Mouse (Mus musculus) limb, embryonic 15.5 days (tissue): ENCODE results near the gene Sphk2. TPM values are rescaled to one million over a fixed set of nuclear protein-coding genes. Genes with fewer than 3 reads are reported as not detected.
A peak's percentile ranks its signal among the peaks of the same experiment; 100 is the strongest.

Experiments used
- ATAC-seq: fragments of 200-750 bp; cut with Nextera tagmentation; 2 replicates; pipeline ENCODE4 v1.8.0; 2017; ENCODE audit warnings: low read depth, moderate TSS enrichment; ENCODE audit not compliant: insufficient number of reproducible peaks, low FRiP score, low TSS enrichment
- H3K27ac ChIP-seq: fragments of 300-500 bp; sonication (generic); 2 replicates; pipeline ENCODE4 v1.5.1; 2015; ENCODE audit warnings: moderate library complexity, mild to moderate bottlenecking, inconsistent platforms
- H3K27me3 ChIP-seq: fragments of 300-500 bp; sonication (generic); 2 replicates; pipeline ENCODE4 v1.6.1; 2015; ENCODE audit warnings: inconsistent platforms
- H3K36me3 ChIP-seq: fragments of 300-500 bp; sonication (generic); 2 replicates; pipeline ENCODE4 v1.6.1; 2015; ENCODE audit warnings: inconsistent platforms
- H3K4me1 ChIP-seq: fragments of 300-500 bp; sonication (generic); 2 replicates; pipeline ENCODE4 v1.6.1; 2015; ENCODE audit warnings: inconsistent platforms
- H3K4me2 ChIP-seq: fragments of 300-500 bp; sonication (generic); 2 replicates; pipeline ENCODE4 v1.6.1; 2015; ENCODE audit warnings: mild to moderate bottlenecking, inconsistent platforms
- H3K4me3 ChIP-seq: fragments of 300-500 bp; sonication (generic); 2 replicates; pipeline ENCODE4 v1.5.1; 2015; ENCODE audit warnings: mild to moderate bottlenecking, inconsistent platforms
- H3K9ac ChIP-seq: fragments of 300-500 bp; sonication (generic); 2 replicates; pipeline ENCODE4 v1.6.1; 2015; ENCODE audit warnings: inconsistent platforms
- H3K9me3 ChIP-seq: fragments of 300-500 bp; sonication (generic); 2 replicates; pipeline ENCODE4 v1.6.1; 2016; ENCODE audit warnings: inconsistent platforms
- WGBS: fragments of 180-500 bp; shearing (Covaris S2); methylation state at CpG from one replicate; pipeline ENCODE4 v1.1.7; 2015; 5-methylcytosine and 5-hydroxymethylcytosine counted together
- polyA plus RNA-seq: library from polyadenylated mRNA; unstranded; fragments of >200 nt; fragmentation: Nextera tagmentation; extraction: Ambion mirVana; gene quantifications from 2 replicates; pipeline ENCODE4 v1.2.1, GENCODE M21; 2015

Gene Sphk2
- polyA plus RNA-seq, 1 experiment from 2014 or later: 38.5 TPM

GRCm38 (mm10) chr7:45742338-45742737 is 24.5 kb upstream of the Sphk2 start:
- 39% methylated on average over 19 of the region's 19 CpGs for WGBS
- Histone ChIP-seq H3K4me2 (peak overlapping the region; percentile 48), H3K9ac (no peak overlapping the region), H3K27me3 (no peaks in the 10 kb centered on the region), H3K9me3 (no peaks in the 10 kb centered on the region), H3K4me3 (peak overlapping the region; percentile 36), H3K4me1 (peaks cover 8% of the 10 kb centered on the region), H3K36me3 (no peaks in the 10 kb centered on the region), H3K27ac (no peak overlapping the region)
- no peak for ATAC-seq

- peak overlapping the region; percentile 48 for H3K4me2 ChIP-seq
- WGBS: 32% methylated on average over 11 of the region's 11 CpGs
- H3K9me3 ChIP-seq: no peaks in the 10 kb centered on the region
- H3K27ac ChIP-seq: no peak overlapping the region
- peaks cover 8% of the 10 kb centered on the region for H3K4me1 ChIP-seq
- H3K27me3 ChIP-seq: no peaks in the 10 kb centered on the region
- H3K4me3 ChIP-seq: peak overlapping the region; percentile 36
- no peak for ATAC-seq
- H3K9ac ChIP-seq: no peak overlapping the region
- H3K36me3 ChIP-seq: no peaks in the 10 kb centered on the region
Measured at GRCm38 (mm10) chr7:45741777-45742176, 24.0 kb upstream of the Sphk2 start.

GRCm38 (mm10) chr7:45741308-45741707 is 23.5 kb upstream of the Sphk2 start:
- no peaks in the 10 kb centered on the region for H3K9me3 ChIP-seq
- no peak overlapping the region for H3K27ac ChIP-seq
- H3K4me3 ChIP-seq: no peak overlapping the region
- no peak overlapping the region for H3K4me2 ChIP-seq
- 83% methylated on average over 12 of the region's 12 CpGs for WGBS
- H3K27me3 ChIP-seq: no peaks in the 10 kb centered on the region
- peaks cover 8% of the 10 kb centered on the region for H3K4me1 ChIP-seq
- no peak overlapping the region for H3K9ac ChIP-seq
- ATAC-seq: no peak
- H3K36me3 ChIP-seq: no peaks in the 10 kb centered on the region

GRCm38 (mm10) chr7:45739820-45740219 is 22.0 kb upstream of the Sphk2 start:
- ATAC-seq: no peak
- no peak overlapping the region for H3K27ac ChIP-seq
- WGBS: 68% methylated on average over 10 of the region's 10 CpGs

DNA sequence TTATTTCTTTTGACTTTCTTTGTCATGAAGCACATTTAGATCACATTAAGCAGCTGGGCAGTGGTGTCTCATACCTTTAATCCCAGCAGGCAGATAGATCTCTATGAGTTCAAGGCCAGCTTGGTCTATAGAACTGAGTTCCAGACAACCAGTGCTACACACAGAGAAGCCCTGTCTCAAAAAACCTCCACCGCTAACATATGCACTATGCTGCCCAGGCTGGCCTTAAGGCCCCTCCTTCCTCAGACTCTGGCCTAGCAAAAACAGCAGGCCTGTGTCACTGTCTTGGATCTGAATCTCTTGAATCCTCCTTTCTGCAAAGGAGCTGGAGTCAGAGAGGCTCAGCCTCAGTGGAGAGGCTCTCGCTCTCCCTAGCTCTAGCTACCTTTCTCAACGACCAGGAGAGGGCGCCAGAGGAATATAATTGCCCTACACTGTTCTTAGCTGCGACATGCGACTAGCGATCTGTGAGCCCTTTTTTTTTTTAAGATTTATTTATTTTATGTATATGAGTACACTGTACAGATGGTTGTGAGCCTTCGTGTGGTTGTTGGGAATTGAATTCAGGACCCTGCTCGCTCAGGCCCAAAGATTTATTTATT is 21.5 kb upstream of the Sphk2 start:
- 6% methylated on average over 9 of the region's 9 CpGs for WGBS
- peak; percentile 68; the same call in 1 of the 2 replicates for ATAC-seq

More at GRCm38 (mm10) chr7:45739820-45740219, 22.0 kb upstream of the Sphk2 start:
- Histone ChIP-seq H3K9me3 (no peaks in the 10 kb centered on the region), H3K4me2 (no peak overlapping the region), H3K27me3 (no peaks in the 10 kb centered on the region), H3K9ac (no peak overlapping the region), H3K36me3 (no peaks in the 10 kb centered on the region), H3K4me3 (no peak overlapping the region), H3K4me1 (peaks cover 8% of the 10 kb centered on the region)

GRCm38 (mm10) chr7:45733477-45733876 is 15.7 kb upstream of the Sphk2 start:
- Histone ChIP-seq H3K4me3 (no peak overlapping the region), H3K27me3 (no peaks in the 10 kb centered on the region), H3K36me3 (peaks cover 5% of the 10 kb centered on the region; the same call in 1 of the 2 replicates), H3K9ac (no peak overlapping the region), H3K27ac (no peak overlapping the region), H3K4me1 (peaks cover 13% of the 10 kb centered on the region), H3K4me2 (no peak overlapping the region), H3K9me3 (no peaks in the 10 kb centered on the region)
- WGBS: 73% methylated on average over 5 of the region's 5 CpGs
- no peak for ATAC-seq

More for the DNA sequence above, 21.5 kb upstream of the Sphk2 start:
- Histone ChIP-seq H3K9me3 (no peaks in the 10 kb centered on the region), H3K27ac (no peak overlapping the region), H3K4me3 (no peak overlapping the region), H3K4me2 (no peak overlapping the region), H3K4me1 (peaks cover 8% of the 10 kb centered on the region), H3K27me3 (no peaks in the 10 kb centered on the region), H3K9ac (no peak overlapping the region), H3K36me3 (no peaks in the 10 kb centered on the region)

DNA sequence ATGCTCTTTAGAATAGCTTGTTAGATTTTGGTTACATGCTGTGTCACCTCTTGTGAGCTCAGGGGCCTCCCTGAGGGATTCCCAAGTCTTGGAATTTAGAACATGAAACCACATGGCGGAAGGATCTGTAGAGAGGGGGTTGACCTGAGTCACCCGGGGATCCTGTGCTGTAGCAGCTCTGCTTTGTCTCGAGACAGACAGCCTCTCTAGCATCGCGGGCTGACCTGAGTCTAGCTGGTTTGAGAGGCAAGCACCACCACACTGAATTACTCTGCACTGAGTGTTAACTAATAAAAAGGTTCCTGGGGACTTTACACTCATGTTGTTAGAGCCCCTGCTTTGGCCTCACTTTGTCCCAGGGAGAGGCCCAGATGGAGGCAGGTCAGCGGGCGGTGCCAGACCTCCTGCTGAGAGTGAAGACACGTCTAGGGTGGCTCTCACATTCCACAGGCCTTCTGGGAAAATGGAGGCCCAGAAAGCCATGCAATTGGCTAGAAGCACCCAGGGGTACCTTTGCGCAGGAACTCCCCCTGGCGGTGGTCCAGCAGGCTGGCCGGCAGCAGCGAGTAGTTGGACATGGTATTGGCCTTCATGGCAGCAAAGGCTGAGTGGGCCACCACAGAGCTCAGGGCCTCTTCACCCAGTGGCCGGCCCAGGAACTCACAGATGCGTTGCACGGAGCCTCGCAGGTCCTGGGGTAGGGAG is 13.1 kb upstream of the Sphk2 start:
- Histone ChIP-seq H3K4me3 (no peak overlapping the region), H3K27me3 (no peaks in the 10 kb centered on the region), H3K9me3 (no peaks in the 10 kb centered on the region), H3K36me3 (peaks cover 20% of the 10 kb centered on the region), H3K27ac (0 out of 2 replicates have a peak overlapping the region, but pooled peaks have one; percentile 3), H3K4me2 (no peak overlapping the region), H3K4me1 (peaks cover 13% of the 10 kb centered on the region), H3K9ac (no peak overlapping the region)
- WGBS: 11% methylated on average over 16 of the region's 16 CpGs
- ATAC-seq: no peak

- Histone ChIP-seq H3K27ac (no peak overlapping the region), H3K36me3 (peaks cover 51% of the 10 kb centered on the region), H3K9ac (no peak overlapping the region), H3K4me1 (peaks cover 13% of the 10 kb centered on the region), H3K4me3 (no peak overlapping the region), H3K27me3 (no peaks in the 10 kb centered on the region), H3K4me2 (no peak overlapping the region), H3K9me3 (no peaks in the 10 kb centered on the region)
- 69% methylated on average over 3 of the region's 3 CpGs for WGBS
- no peak for ATAC-seq
Measured at GRCm38 (mm10) chr7:45727625-45728024, 9.8 kb upstream of the Sphk2 start.

GRCm38 (mm10) chr7:45726419-45726818 is 8.6 kb upstream of the Sphk2 start:
- Histone ChIP-seq H3K9ac (no peak overlapping the region), H3K27ac (no peak overlapping the region), H3K36me3 (peaks cover 63% of the 10 kb centered on the region), H3K27me3 (no peaks in the 10 kb centered on the region), H3K4me2 (no peak overlapping the region), H3K4me1 (peaks cover 12% of the 10 kb centered on the region), H3K9me3 (no peaks in the 10 kb centered on the region), H3K4me3 (no peak overlapping the region)
- no peak for ATAC-seq
- WGBS: 92% methylated on average over 10 of the region's 10 CpGs

GRCm38 (mm10) chr7:45725713-45726112 is 7.9 kb upstream of the Sphk2 start, which contains the start of gene Spaca4:
Gene Spaca4 (minus strand): TSS chr7:45725813.
- Histone ChIP-seq H3K27me3 (no peaks in the 10 kb centered on the region), H3K27ac (no peak within 1 kb of the TSS), H3K9me3 (no peaks in the 10 kb centered on the region), H3K4me1 (peaks cover 10% of the 10 kb centered on the region), H3K4me2 (no peak within 1 kb of the TSS), H3K36me3 (peaks cover 70% of the 10 kb centered on the region), H3K4me3 (no peak within 1 kb of the TSS), H3K9ac (no peak within 1 kb of the TSS)
- no peak for ATAC-seq
- 90% methylated on average over 11 of the region's 11 CpGs for WGBS

GRCm38 (mm10) chr7:45725151-45725550 is 7.3 kb upstream of the Sphk2 start:
- no peak for ATAC-seq
- Histone ChIP-seq H3K4me1 (peaks cover 8% of the 10 kb centered on the region; the same call in 1 of the 2 replicates), H3K27me3 (no peaks in the 10 kb centered on the region), H3K9ac (no peak overlapping the region), H3K4me2 (no peak overlapping the region), H3K9me3 (no peaks in the 10 kb centered on the region), H3K36me3 (peaks cover 76% of the 10 kb centered on the region), H3K27ac (no peak overlapping the region), H3K4me3 (no peak overlapping the region)
- 96% methylated on average over 9 of the region's 9 CpGs for WGBS

DNA sequence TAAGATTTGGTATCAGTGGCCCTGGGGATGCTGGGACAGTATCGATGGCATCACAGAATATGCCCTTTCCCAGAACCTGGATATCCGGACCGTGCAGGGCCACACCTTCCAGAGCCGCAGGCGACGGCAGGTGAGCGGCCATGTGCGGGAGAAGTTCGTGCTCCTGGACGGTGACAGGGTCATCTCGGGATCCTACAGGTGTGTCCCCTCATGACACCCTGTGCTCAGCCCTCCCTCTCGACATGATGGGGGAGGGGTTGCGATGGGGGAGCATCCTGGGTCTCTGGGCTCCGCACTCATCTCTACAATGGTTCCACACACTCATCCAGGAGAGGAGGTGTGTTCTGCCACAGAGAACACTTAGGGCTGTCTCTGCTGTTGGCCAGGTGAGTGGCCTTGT is 6.0 kb upstream of the Sphk2 start:
- no peak overlapping the region for H3K27ac ChIP-seq
- no peak overlapping the region for H3K9ac ChIP-seq
- 92% methylated on average over 14 of the region's 14 CpGs for WGBS
- H3K9me3 ChIP-seq: no peaks in the 10 kb centered on the region
- no peak for ATAC-seq
- peaks cover 86% of the 10 kb centered on the region for H3K36me3 ChIP-seq
- no peak overlapping the region for H3K4me3 ChIP-seq
- no peaks in the 10 kb centered on the region for H3K27me3 ChIP-seq
- peaks cover 21% of the 10 kb centered on the region for H3K4me1 ChIP-seq
- no peak overlapping the region for H3K4me2 ChIP-seq
